Mouse (Mus musculus) layer of hippocampus, adult 2 months (tissue): Measurements from ENCODE around the gene Sh3rf3. TPM values are rescaled to one million over a fixed set of nuclear protein-coding genes. Genes with fewer than 3 reads are reported as not detected.
A peak's percentile ranks its signal among the peaks of the same experiment; 100 is the strongest.

Source experiments
- DNase-seq, 2 experiments: peaks; one replicate each; pipeline ENCODE4 v3.0.0; 2022; ENCODE audit warnings: low spot score in 2 of 2
- H3K27ac ChIP-seq: fragments of 200-600 bp; 2 replicates; pipeline ENCODE4 v1.8.1; 2022
- H3K4me3 ChIP-seq: fragments of 200-600 bp; 2 replicates; pipeline ENCODE4 v1.8.1; 2022; ENCODE audit warnings: mild to moderate bottlenecking
- CTCF ChIP-seq: fragments of 200-600 bp; conservative IDR thresholded peaks from 2 replicates; pipeline ENCODE4 v1.8.1; 2022; ENCODE audit warnings: antibody characterized with exemption, mild to moderate bottlenecking, moderate library complexity
- total RNA-seq, 2 experiments: library from RNA; stranded (reverse); gene quantifications; 2 replicates each; pipeline ENCODE4 v1.2.3; 2021

Gene Sh3rf3
- total RNA-seq, 2 experiments from 2014 or later: 33.4 to 34.5 TPM

GRCm38 (mm10) chr10:58991611-58992010 is 178.5 kb downstream of the Sh3rf3 start:
- no peak for DNase-seq
- H3K27ac ChIP-seq: no peak overlapping the region
- no peak overlapping the region for H3K4me3 ChIP-seq
- TF ChIP-seq CTCF: no peak

- no peak for DNase-seq
- Histone ChIP-seq H3K27ac (no peak overlapping the region), H3K4me3 (no peak overlapping the region)
- no peak for TF ChIP-seq CTCF
Measured at GRCm38 (mm10) chr10:58994726-58995125, 181.6 kb downstream of the Sh3rf3 start.

GRCm38 (mm10) chr10:58995132-58995531 is 182.0 kb downstream of the Sh3rf3 start:
- peak; percentile 61 for TF ChIP-seq CTCF
- no peak for DNase-seq
- no peak overlapping the region for H3K27ac ChIP-seq
- no peak overlapping the region for H3K4me3 ChIP-seq

- Histone ChIP-seq H3K27ac (no peak overlapping the region), H3K4me3 (no peak overlapping the region)
- DNase-seq: peak; percentile 31 to 53
- no peak for TF ChIP-seq CTCF
Measured at GRCm38 (mm10) chr10:59002361-59002760, 189.2 kb downstream of the Sh3rf3 start.

- Histone ChIP-seq H3K27ac (no peak overlapping the region), H3K4me3 (no peak overlapping the region)
- no peak for DNase-seq
- TF ChIP-seq CTCF: peak; percentile 25
Measured at GRCm38 (mm10) chr10:59011415-59011814, 198.3 kb downstream of the Sh3rf3 start.

- TF ChIP-seq CTCF: no peak
- DNase-seq: no peak
- Histone ChIP-seq H3K4me3 (no peak overlapping the region), H3K27ac (no peak overlapping the region)
Measured at GRCm38 (mm10) chr10:59013618-59014017, 200.5 kb downstream of the Sh3rf3 start.

GRCm38 (mm10) chr10:59019302-59019973 is 206.3 kb downstream of the Sh3rf3 start:
- peak; percentile 55 for TF ChIP-seq CTCF
- no peak overlapping the region for H3K4me3 ChIP-seq

GRCm38 (mm10) chr10:59050434-59050833 is 237.3 kb downstream of the Sh3rf3 start:
- no peak for DNase-seq
- no peak overlapping the region for H3K27ac ChIP-seq
- H3K4me3 ChIP-seq: no peak overlapping the region
- TF ChIP-seq CTCF: peak; percentile 23; the same call in 1 of the 2 replicates

More at GRCm38 (mm10) chr10:59019302-59019973, 206.3 kb downstream of the Sh3rf3 start:
- no peak overlapping the region for H3K27ac ChIP-seq
- no peak for DNase-seq

GRCm38 (mm10) chr10:59056294-59056693 is 243.1 kb downstream of the Sh3rf3 start:
- no peak for TF ChIP-seq CTCF
- no peak overlapping the region for H3K4me3 ChIP-seq
- no peak for DNase-seq
- no peak overlapping the region for H3K27ac ChIP-seq

- no peak for DNase-seq
- H3K27ac ChIP-seq: no peak overlapping the region
- no peak overlapping the region for H3K4me3 ChIP-seq
- TF ChIP-seq CTCF: no peak
Measured at GRCm38 (mm10) chr10:59066804-59067203, 253.6 kb downstream of the Sh3rf3 start.

GRCm38 (mm10) chr10:59072827-59073226 is 259.7 kb downstream of the Sh3rf3 start:
- 0 out of 2 replicates have a peak, but pooled peaks have one; percentile 14 for TF ChIP-seq CTCF
- no peak for DNase-seq
- H3K27ac ChIP-seq: no peak overlapping the region

GRCm38 (mm10) chr10:59076681-59077080 is 263.5 kb downstream of the Sh3rf3 start:
- no peak for TF ChIP-seq CTCF
- H3K4me3 ChIP-seq: no peak overlapping the region
- no peak for DNase-seq
- H3K27ac ChIP-seq: no peak overlapping the region

More at GRCm38 (mm10) chr10:59072827-59073226, 259.7 kb downstream of the Sh3rf3 start:
- no peak overlapping the region for H3K4me3 ChIP-seq

GRCm38 (mm10) chr10:59077909-59078308 is 264.8 kb downstream of the Sh3rf3 start:
- TF ChIP-seq CTCF: no peak
- DNase-seq: peak; percentile 26 to 59
- peak overlapping the region; percentile 46; the same call in 1 of the 2 replicates for H3K27ac ChIP-seq
- H3K4me3 ChIP-seq: no peak overlapping the region

GRCm38 (mm10) chr10:59085604-59086003 is 272.4 kb downstream of the Sh3rf3 start:
- TF ChIP-seq CTCF: no peak
- Histone ChIP-seq H3K27ac (no peak overlapping the region), H3K4me3 (no peak overlapping the region)
- DNase-seq: no peak
